Mouse (Mus musculus) forebrain, embryonic 11.5 days (tissue): ENCODE data around the gene Rbp2. TPM values are rescaled to one million over a fixed set of nuclear protein-coding genes. Genes with fewer than 3 reads are reported as not detected.

Experiments used
- ATAC-seq: fragments of 200-750 bp; cut with Nextera tagmentation; replicated peaks from 2 replicates; pipeline ENCODE4 v1.8.0; 2017; ENCODE audit warnings: moderate TSS enrichment; ENCODE audit not compliant: low FRiP score
- DNase-seq: peaks from one replicate; pipeline ENCODE4 v3.0.0-alpha.2; 2017; ENCODE audit warnings: low spot score
- H3K27ac ChIP-seq: fragments of 300-500 bp; sonication (generic); 2 replicates; pipeline ENCODE4 v1.5.1; 2014; ENCODE audit warnings: low read depth, low read length
- H3K27me3 ChIP-seq: fragments of 300-500 bp; sonication (generic); 2 replicates; pipeline ENCODE4 v1.6.1; 2014; ENCODE audit warnings: mild to moderate bottlenecking, low read length, mixed read lengths; ENCODE audit not compliant: control insufficient read depth, insufficient read depth
- H3K36me3 ChIP-seq: fragments of 300-500 bp; sonication (generic); 2 replicates; pipeline ENCODE4 v1.6.1; 2014; ENCODE audit warnings: mild to moderate bottlenecking, low read length, moderate library complexity, mixed read lengths; ENCODE audit not compliant: control insufficient read depth, insufficient read depth
- H3K4me1 ChIP-seq: fragments of 300-500 bp; sonication (generic); replicated peaks from 2 replicates; pipeline ENCODE4 v1.6.1; 2014; ENCODE audit warnings: low read length, mixed read lengths; ENCODE audit not compliant: control insufficient read depth, insufficient read depth
- H3K4me2 ChIP-seq: fragments of 300-500 bp; sonication (generic); 2 replicates; pipeline ENCODE4 v1.6.1; 2014; ENCODE audit warnings: low read depth, mild to moderate bottlenecking, low read length, moderate library complexity, mixed read lengths; ENCODE audit not compliant: severe bottlenecking
- H3K4me3 ChIP-seq: fragments of 300-500 bp; sonication (generic); 2 replicates; pipeline ENCODE4 v1.5.1; 2014; ENCODE audit warnings: low read depth, low read length
- H3K9ac ChIP-seq: fragments of 300-500 bp; sonication (generic); 2 replicates; pipeline ENCODE4 v1.6.1; 2014; ENCODE audit warnings: low read length
- H3K9me3 ChIP-seq: fragments of 300-500 bp; sonication (generic); 2 replicates; pipeline ENCODE4 v1.6.1; 2016; ENCODE audit warnings: low read length, mixed read lengths; ENCODE audit not compliant: control insufficient read depth
- WGBS: fragments of 180-500 bp; shearing (Covaris S2); extraction: QIAGEN DNeasy Blood & Tissue Kit; methylation state at CpG from one replicate; pipeline ENCODE4 v1.1.7; 2014; 5-methylcytosine and 5-hydroxymethylcytosine counted together
- polyA plus RNA-seq: library from polyadenylated mRNA; unstranded; fragments of >200 nt; fragmentation: Nextera tagmentation; extraction: Ambion mirVana; gene quantifications from 2 replicates; pipeline ENCODE4 v1.2.1, GENCODE M21; 2014

The Rbp2 gene
- polyA plus RNA-seq, 1 experiment from 2014 or later: not detected

GRCm38 (mm10) chr9:98482256-98482655, 3.7 kb upstream of the Rbp2 start:
- no peaks in the 10 kb centered on the region for H3K9me3 ChIP-seq
- H3K27me3 ChIP-seq: no peaks in the 10 kb centered on the region
- H3K4me1 ChIP-seq: no peaks in the 10 kb centered on the region
- ATAC-seq (no peak), DNase-seq (no peak)
- no peak overlapping the region for H3K4me2 ChIP-seq
- no peaks in the 10 kb centered on the region for H3K36me3 ChIP-seq
- WGBS: 77% methylated on average over 4 of the region's 4 CpGs
- H3K4me3 ChIP-seq: no peak overlapping the region
- no peak overlapping the region for H3K27ac ChIP-seq
- H3K9ac ChIP-seq: no peak overlapping the region

- no peaks in the 10 kb centered on the region for H3K36me3 ChIP-seq
- ATAC-seq: no peak
- H3K4me3 ChIP-seq: no peak overlapping the region
- no peak overlapping the region for H3K9ac ChIP-seq
- no peaks in the 10 kb centered on the region for H3K27me3 ChIP-seq
- DNase-seq: no peak
- H3K4me2 ChIP-seq: no peak overlapping the region
- no peaks in the 10 kb centered on the region for H3K4me1 ChIP-seq
- no peaks in the 10 kb centered on the region for H3K9me3 ChIP-seq
- no peak overlapping the region for H3K27ac ChIP-seq
- 86% methylated on average over 7 of the region's 7 CpGs for WGBS
Observed at GRCm38 (mm10) chr9:98485020-98485419, 895 bp upstream of the Rbp2 start.

- DNase-seq (no peak), ATAC-seq (no peak)
- H3K4me2 ChIP-seq: no peak overlapping the region
- no peaks in the 10 kb centered on the region for H3K9me3 ChIP-seq
- H3K4me1 ChIP-seq: no peaks in the 10 kb centered on the region
- H3K4me3 ChIP-seq: no peak overlapping the region
- H3K27me3 ChIP-seq: no peaks in the 10 kb centered on the region
- WGBS: 66% methylated on average over 6 of the region's 6 CpGs
- no peaks in the 10 kb centered on the region for H3K36me3 ChIP-seq
- H3K9ac ChIP-seq: no peak overlapping the region
- H3K27ac ChIP-seq: no peak overlapping the region
Observed at GRCm38 (mm10) chr9:98487273-98487672, 1.4 kb downstream of the Rbp2 start.

- H3K9ac ChIP-seq: no peak overlapping the region
- H3K4me2 ChIP-seq: no peak overlapping the region
- no peak for ATAC-seq
- no peaks in the 10 kb centered on the region for H3K36me3 ChIP-seq
- 82% methylated on average over 4 of the region's 4 CpGs for WGBS
- H3K4me3 ChIP-seq: no peak overlapping the region
- no peak overlapping the region for H3K27ac ChIP-seq
- H3K27me3 ChIP-seq: no peaks in the 10 kb centered on the region
- H3K9me3 ChIP-seq: no peaks in the 10 kb centered on the region
- H3K4me1 ChIP-seq: no peaks in the 10 kb centered on the region
- no peak for DNase-seq
Observed at GRCm38 (mm10) chr9:98489532-98489931, 3.6 kb downstream of the Rbp2 start.

DNA sequence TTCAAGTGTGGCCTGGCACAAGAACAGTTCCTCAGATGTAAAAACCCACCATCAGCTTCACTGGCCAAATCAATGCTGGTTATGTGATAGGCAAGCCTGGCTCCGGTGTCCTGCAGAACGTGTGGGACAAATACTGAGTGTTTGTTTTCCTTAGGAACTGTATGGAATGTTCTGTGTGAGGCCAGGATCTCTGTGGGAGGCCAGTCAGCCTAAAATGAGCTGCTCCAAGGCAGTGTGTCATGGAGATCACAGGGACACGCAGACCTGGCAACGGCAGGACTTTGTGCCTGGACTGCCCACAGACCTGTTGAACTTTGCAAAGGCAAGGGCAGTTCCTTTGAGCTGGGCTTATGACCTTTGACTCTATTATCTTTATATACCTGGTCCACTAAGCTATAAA, 4.2 kb downstream of the Rbp2 start:
- Histone ChIP-seq H3K36me3 (no peaks in the 10 kb centered on the region), H3K4me2 (no peak overlapping the region), H3K4me1 (no peaks in the 10 kb centered on the region), H3K9me3 (no peaks in the 10 kb centered on the region), H3K27me3 (no peaks in the 10 kb centered on the region), H3K9ac (no peak overlapping the region), H3K4me3 (no peak overlapping the region), H3K27ac (no peak overlapping the region)
- ATAC-seq (no peak), DNase-seq (no peak)
- 74% methylated on average over 4 of the region's 4 CpGs for WGBS

- WGBS: 89% methylated on average over 5 of the region's 5 CpGs
- DNase-seq (no peak), ATAC-seq (no peak)
- Histone ChIP-seq H3K36me3 (no peaks in the 10 kb centered on the region), H3K4me1 (no peaks in the 10 kb centered on the region), H3K27ac (no peak overlapping the region), H3K4me2 (no peak overlapping the region), H3K9ac (no peak overlapping the region), H3K27me3 (no peaks in the 10 kb centered on the region), H3K4me3 (no peak overlapping the region), H3K9me3 (no peaks in the 10 kb centered on the region)
Observed at GRCm38 (mm10) chr9:98491071-98491470, 5.2 kb downstream of the Rbp2 start.

GRCm38 (mm10) chr9:98492212-98492611, 6.3 kb downstream of the Rbp2 start:
- DNase-seq (no peak), ATAC-seq (no peak)
- no peak overlapping the region for H3K4me2 ChIP-seq
- no peaks in the 10 kb centered on the region for H3K27me3 ChIP-seq
- no peak overlapping the region for H3K4me3 ChIP-seq
- no peak overlapping the region for H3K9ac ChIP-seq
- WGBS: 96% methylated on average over 5 of the region's 5 CpGs
- no peak overlapping the region for H3K27ac ChIP-seq
- no peaks in the 10 kb centered on the region for H3K36me3 ChIP-seq
- H3K4me1 ChIP-seq: no peaks in the 10 kb centered on the region
- no peaks in the 10 kb centered on the region for H3K9me3 ChIP-seq

GRCm38 (mm10) chr9:98492821-98493220, 6.9 kb downstream of the Rbp2 start:
- WGBS: 82% methylated on average over 1 of the region's 1 CpGs
- Histone ChIP-seq H3K9me3 (no peaks in the 10 kb centered on the region), H3K27me3 (no peaks in the 10 kb centered on the region), H3K4me2 (no peak overlapping the region), H3K9ac (no peak overlapping the region), H3K27ac (no peak overlapping the region), H3K4me1 (no peaks in the 10 kb centered on the region), H3K36me3 (no peaks in the 10 kb centered on the region), H3K4me3 (no peak overlapping the region)
- no peak for ATAC-seq
- DNase-seq: no peak

DNA sequence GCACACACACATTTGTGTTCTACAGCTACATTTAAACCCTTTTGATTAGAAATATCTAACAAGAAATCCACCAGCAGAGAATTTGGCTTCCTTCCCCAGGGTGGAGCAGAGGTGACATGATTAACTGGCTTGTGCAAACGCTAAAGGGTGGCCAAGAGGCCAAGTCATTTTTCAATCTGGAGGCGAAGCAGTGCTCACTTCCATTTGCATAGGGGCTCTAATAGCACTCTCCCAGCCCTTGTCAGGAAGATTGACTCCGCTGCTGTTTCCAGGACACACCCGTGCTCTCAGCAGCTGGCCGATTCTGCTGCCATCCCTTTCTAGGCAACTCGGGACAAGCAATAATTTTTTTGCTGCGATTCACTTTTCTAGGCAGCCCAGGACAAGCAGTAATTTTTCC, 11.2 kb downstream of the Rbp2 start:
- no peak for ATAC-seq

More for the DNA sequence above, 11.2 kb downstream of the Rbp2 start:
- Histone ChIP-seq H3K4me2 (no peak overlapping the region), H3K4me3 (no peak overlapping the region), H3K36me3 (no peaks in the 10 kb centered on the region), H3K27ac (no peak overlapping the region), H3K27me3 (no peaks in the 10 kb centered on the region), H3K9me3 (no peaks in the 10 kb centered on the region), H3K4me1 (no peaks in the 10 kb centered on the region), H3K9ac (no peak overlapping the region)
- DNase-seq: no peak
- WGBS: 66% methylated on average over 7 of the region's 7 CpGs
